Mouse (Mus musculus) stomach, postnatal 0 days (tissue): ENCODE results near the gene Cers6. TPM values are rescaled to one million over a fixed set of nuclear protein-coding genes. Genes with fewer than 3 reads are reported as not detected.

Experiments used
- ATAC-seq: fragments of 200-750 bp; cut with Nextera tagmentation; 2 replicates; pipeline ENCODE4 v1.8.0; 2017; ENCODE audit not compliant: low FRiP score, low TSS enrichment
- DNase-seq: peaks from one replicate; pipeline ENCODE4 v3.0.0-alpha.2; 2016; ENCODE audit warnings: low spot score
- H3K27ac ChIP-seq: fragments of 300-500 bp; sonication (generic); replicated peaks from 2 replicates; pipeline ENCODE4 v1.5.1; 2014; ENCODE audit warnings: mild to moderate bottlenecking, control low read depth
- H3K27me3 ChIP-seq: fragments of 300-500 bp; sonication (generic); 2 replicates; pipeline ENCODE4 v1.6.1; 2014; ENCODE audit warnings: low read length; ENCODE audit not compliant: control insufficient read depth, insufficient read depth
- H3K36me3 ChIP-seq: fragments of 300-500 bp; sonication (generic); 2 replicates; pipeline ENCODE4 v1.6.1; 2014; ENCODE audit warnings: low read length, mixed read lengths; ENCODE audit not compliant: control insufficient read depth, insufficient read depth
- H3K4me1 ChIP-seq: fragments of 300-500 bp; sonication (generic); replicated peaks from 2 replicates; pipeline ENCODE4 v1.6.1; 2014; ENCODE audit warnings: antibody characterized with exemption; ENCODE audit not compliant: control insufficient read depth, insufficient read depth
- H3K4me2 ChIP-seq: fragments of 300-500 bp; sonication (generic); replicated peaks from 2 replicates; pipeline ENCODE4 v1.6.1; 2014; ENCODE audit warnings: low read depth, mild to moderate bottlenecking, control low read depth, moderate library complexity
- H3K4me3 ChIP-seq: fragments of 300-500 bp; sonication (generic); 2 replicates; pipeline ENCODE4 v1.5.1; 2014; ENCODE audit warnings: low read depth, low read length, control low read depth
- H3K9ac ChIP-seq: fragments of 300-500 bp; sonication (generic); 2 replicates; pipeline ENCODE4 v1.6.1; 2014; ENCODE audit warnings: mild to moderate bottlenecking, low read length, control low read depth, mixed read lengths
- H3K9me3 ChIP-seq: fragments of 300-500 bp; sonication (generic); 2 replicates; pipeline ENCODE4 v1.6.1; 2016; ENCODE audit warnings: low read length; ENCODE audit not compliant: control insufficient read depth
- CTCF ChIP-seq: IDR thresholded peaks from 2 replicates; pipeline ENCODE4 v1.5.1; 2016; ENCODE audit warnings: antibody characterized with exemption, low read depth, mild to moderate bottlenecking, moderate library complexity
- EP300 ChIP-seq: optimal IDR thresholded peaks from 2 replicates; pipeline ENCODE3; 2016; ENCODE audit warnings: antibody characterized with exemption
- WGBS: fragments of 180-500 bp; shearing (Covaris S2); extraction: QIAGEN DNeasy Blood & Tissue Kit; methylation state at CpG from one replicate; pipeline ENCODE4 v1.1.7; 2014; 5-methylcytosine and 5-hydroxymethylcytosine counted together
- polyA plus RNA-seq: library from polyadenylated mRNA; unstranded; fragments of >200 nt; fragmentation: Nextera tagmentation; extraction: Ambion mirVana; gene quantifications from 2 replicates; pipeline ENCODE4 v1.2.1, GENCODE M21; 2015

Gene Cers6
- polyA plus RNA-seq, 1 experiment from 2014 or later = 8.0 TPM

DNA sequence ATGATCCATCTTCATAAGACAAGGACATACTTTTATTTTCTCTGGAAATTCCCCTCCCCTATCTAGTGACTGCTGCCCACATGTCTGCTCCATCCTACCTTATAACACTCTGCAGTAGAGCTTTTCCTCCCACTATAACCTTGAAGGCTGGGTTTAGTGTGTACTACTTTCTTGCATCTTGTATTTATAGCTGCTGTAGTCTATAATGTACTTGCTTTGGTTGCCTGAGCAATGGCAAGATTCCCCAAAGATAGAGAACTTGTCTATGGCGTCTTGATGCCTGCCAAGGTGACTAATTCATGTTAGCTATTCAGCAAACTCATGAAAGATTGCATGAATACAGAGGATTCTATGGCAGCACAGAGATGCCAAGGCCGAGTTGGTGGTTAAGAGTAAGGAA lies 176.1 kb downstream of the Cers6 start:
- Histone ChIP-seq H3K9me3 (no peaks in the 10 kb centered on the region), H3K27ac (no peak overlapping the region), H3K36me3 (no peaks in the 10 kb centered on the region), H3K9ac (no peak overlapping the region), H3K27me3 (no peaks in the 10 kb centered on the region), H3K4me2 (no peak overlapping the region), H3K4me1 (no peaks in the 10 kb centered on the region), H3K4me3 (no peak overlapping the region)
- ATAC-seq (no peak), DNase-seq (no peak)
- 74% methylated on average over 2 of the region's 2 CpGs for WGBS
- TF ChIP-seq EP300 = no peak
- TF ChIP-seq CTCF = no peak

DNA sequence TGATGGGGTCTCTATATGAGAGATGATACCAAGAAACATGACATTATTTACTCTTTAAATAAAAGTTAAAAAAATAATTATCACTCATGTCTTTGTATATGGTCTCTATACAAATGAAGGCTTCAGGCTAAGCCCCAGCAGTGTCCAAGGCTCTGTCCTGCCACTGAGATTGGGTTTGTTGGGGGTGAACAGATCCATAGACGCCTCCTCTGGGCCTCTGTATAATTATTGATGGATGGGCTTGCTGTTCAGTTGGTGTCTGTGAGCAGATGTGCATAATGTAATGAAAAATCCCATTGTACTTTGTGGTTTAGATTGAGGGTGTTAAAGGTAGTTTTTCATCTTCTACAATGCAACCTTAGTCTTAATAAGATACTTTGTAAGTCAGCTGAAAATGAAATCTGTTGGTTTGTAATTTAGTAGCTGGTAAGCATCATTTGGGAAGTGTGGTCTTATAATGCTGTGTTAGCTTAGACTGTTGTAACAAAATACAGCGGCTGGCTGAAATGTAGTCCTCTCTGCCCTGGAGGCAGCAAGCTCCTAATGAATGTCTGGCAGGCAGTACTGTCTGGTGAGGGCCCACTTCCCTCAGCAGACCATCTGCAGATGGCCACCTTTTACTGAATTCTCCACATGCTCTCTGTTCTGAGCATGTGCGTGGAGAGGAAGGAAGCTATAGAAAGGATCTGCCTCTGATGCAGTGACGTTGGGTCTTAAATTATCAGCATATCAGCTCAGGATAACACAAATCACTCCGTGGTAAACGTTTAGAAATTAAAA lies 181.3 kb downstream of the Cers6 start:
- H3K27ac ChIP-seq = no peak overlapping the region
- H3K9ac ChIP-seq = no peak overlapping the region
- no peaks in the 10 kb centered on the region for H3K27me3 ChIP-seq
- ATAC-seq (no peak), DNase-seq (no peak)
- H3K4me1 ChIP-seq = no peaks in the 10 kb centered on the region
- no peaks in the 10 kb centered on the region for H3K9me3 ChIP-seq
- H3K4me2 ChIP-seq = no peak overlapping the region
- TF ChIP-seq CTCF (no peak), EP300 (no peak)
- H3K36me3 ChIP-seq = no peaks in the 10 kb centered on the region
- 59% methylated on average over 6 of the region's 6 CpGs for WGBS
- H3K4me3 ChIP-seq = no peak overlapping the region

DNA sequence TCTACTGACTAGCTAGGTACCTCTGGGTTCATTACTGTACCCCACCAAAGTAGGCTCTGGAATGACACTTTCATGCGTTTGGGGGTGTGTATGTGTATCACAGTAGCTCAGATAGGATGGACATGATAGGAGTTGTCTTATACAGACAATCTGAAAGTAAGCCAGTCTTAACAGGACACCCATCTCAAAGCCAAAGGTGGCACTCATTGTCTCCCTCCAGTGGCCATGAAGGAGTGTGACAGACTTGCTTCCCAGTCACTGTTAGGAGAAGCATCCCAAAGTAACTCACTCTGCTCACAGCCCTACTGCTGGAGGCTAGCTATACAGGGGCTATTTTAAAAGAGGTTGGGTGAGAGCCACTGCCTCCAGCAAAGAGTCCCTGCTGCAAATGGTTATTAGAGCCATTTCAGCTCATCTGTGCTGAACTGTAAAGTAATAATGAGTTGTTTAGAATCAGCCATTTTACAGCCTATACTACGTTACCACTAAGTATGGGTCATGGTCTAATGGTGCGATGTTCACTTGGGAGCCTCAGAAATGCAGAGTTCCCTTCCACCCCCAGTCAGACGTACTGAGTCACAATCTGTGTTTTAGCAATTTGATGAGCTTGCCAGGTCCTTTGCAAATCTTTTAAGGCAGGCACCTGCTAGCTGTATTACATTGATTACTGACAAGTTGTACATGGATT lies 182.3 kb downstream of the Cers6 start:
- Histone ChIP-seq H3K4me2 (no peak overlapping the region), H3K4me3 (no peak overlapping the region), H3K9ac (no peak overlapping the region), H3K27me3 (no peaks in the 10 kb centered on the region), H3K4me1 (no peaks in the 10 kb centered on the region), H3K9me3 (no peaks in the 10 kb centered on the region), H3K27ac (no peak overlapping the region), H3K36me3 (no peaks in the 10 kb centered on the region)
- WGBS = 75% methylated on average over 4 of the region's 4 CpGs
- ATAC-seq = no peak
- peak; percentile 44 for DNase-seq
- peak; percentile 88 for TF ChIP-seq CTCF
- TF ChIP-seq EP300 = no peak

DNA sequence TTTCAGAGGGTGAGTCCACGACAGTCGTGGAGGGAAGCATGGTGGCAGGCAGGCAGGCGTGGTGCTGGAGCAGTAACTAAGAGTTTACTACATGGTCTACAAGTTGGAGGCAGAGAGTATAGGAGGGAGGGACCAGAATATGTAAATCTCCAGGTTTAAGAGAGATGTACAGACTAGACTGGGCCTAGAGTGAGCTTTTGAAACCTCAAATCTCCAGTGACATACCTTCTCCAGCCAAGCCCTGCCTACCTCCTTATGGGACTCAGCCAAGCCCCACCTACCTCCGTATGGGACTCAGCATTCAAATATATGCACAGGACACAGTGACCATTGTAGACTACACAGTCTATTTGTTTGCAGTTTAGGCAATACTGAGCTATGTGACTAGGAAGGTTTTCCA lies 184.7 kb downstream of the Cers6 start:
- Histone ChIP-seq H3K4me2 (no peak overlapping the region), H3K27ac (no peak overlapping the region), H3K4me1 (no peaks in the 10 kb centered on the region), H3K4me3 (no peak overlapping the region), H3K36me3 (no peaks in the 10 kb centered on the region), H3K9ac (no peak overlapping the region), H3K9me3 (no peaks in the 10 kb centered on the region), H3K27me3 (no peaks in the 10 kb centered on the region)
- WGBS = 72% methylated on average over 4 of the region's 4 CpGs
- TF ChIP-seq CTCF = no peak
- TF ChIP-seq EP300 = no peak
- ATAC-seq = peak; percentile 60; the same call in 1 of the 2 replicates
- peak; percentile 22 for DNase-seq

DNA sequence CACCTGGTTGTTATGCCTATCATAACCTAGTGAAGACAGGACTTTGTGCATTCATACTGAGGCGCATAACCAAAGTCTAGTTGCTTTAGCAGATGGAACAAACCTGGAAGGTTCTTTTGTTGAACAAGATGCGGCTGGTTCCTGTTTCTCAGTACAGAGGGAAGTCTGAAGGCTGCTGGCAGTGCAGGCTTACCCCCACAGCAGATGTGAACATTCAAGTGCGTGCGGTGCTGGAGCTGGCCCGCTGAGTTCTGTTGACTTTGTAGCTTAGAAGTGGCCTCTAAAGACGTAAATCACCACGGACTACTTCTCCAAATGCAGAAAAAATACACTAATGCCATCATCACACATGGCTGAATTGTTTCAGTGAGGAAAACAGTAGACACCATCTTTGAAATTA lies 186.1 kb downstream of the Cers6 start:
- DNase-seq (no peak), ATAC-seq (no peak)
- no peaks in the 10 kb centered on the region for H3K27me3 ChIP-seq
- no peak overlapping the region for H3K4me2 ChIP-seq
- no peaks in the 10 kb centered on the region for H3K36me3 ChIP-seq
- no peak overlapping the region for H3K4me3 ChIP-seq
- TF ChIP-seq EP300 (no peak), CTCF (no peak)
- no peaks in the 10 kb centered on the region for H3K4me1 ChIP-seq
- H3K27ac ChIP-seq = no peak overlapping the region
- no peaks in the 10 kb centered on the region for H3K9me3 ChIP-seq
- no peak overlapping the region for H3K9ac ChIP-seq
- WGBS = 49% methylated on average over 7 of the region's 7 CpGs

DNA sequence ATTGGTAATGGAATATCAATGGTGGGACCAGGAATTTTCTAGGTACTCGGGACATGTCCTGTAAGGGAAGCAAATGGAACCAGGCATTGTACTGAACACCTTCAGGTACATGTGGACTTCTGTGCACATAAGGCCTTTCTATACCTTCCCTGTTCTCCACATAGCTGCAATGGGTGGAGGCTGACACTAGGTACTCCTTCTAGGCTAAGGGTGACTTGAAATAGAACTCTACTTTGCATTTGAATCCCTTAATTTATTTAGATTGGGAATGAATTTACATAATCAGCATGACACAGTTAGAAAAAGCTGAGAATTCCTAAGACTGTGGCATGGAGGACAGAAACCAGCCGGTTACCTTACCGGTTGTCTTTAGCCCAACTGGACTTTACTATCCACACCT lies 186.6 kb downstream of the Cers6 start:
- no peak overlapping the region for H3K9ac ChIP-seq
- no peak for ATAC-seq
- no peaks in the 10 kb centered on the region for H3K27me3 ChIP-seq
- TF ChIP-seq EP300 = no peak
- TF ChIP-seq CTCF = no peak
- no peak overlapping the region for H3K27ac ChIP-seq
- H3K9me3 ChIP-seq = no peaks in the 10 kb centered on the region
- WGBS = 89% methylated on average over 3 of the region's 3 CpGs
- DNase-seq = no peak
- H3K4me3 ChIP-seq = no peak overlapping the region
- H3K4me2 ChIP-seq = no peak overlapping the region
- no peaks in the 10 kb centered on the region for H3K36me3 ChIP-seq
- no peaks in the 10 kb centered on the region for H3K4me1 ChIP-seq
